Mouse (Mus musculus) right cerebral cortex, postnatal 25 days (tissue): Measurements from ENCODE around the gene Pnpla3.

Experiments used
- DNase-seq: peaks from one replicate; pipeline ENCODE4 v3.0.0; 2022

Gene Pnpla3

GRCm38 (mm10) chr15:84182000-84182399 lies 14.4 kb downstream of the Pnpla3 start:
- DNase-seq: no peak

GRCm38 (mm10) chr15:84183967-84184366 lies 16.3 kb downstream of the Pnpla3 start:
- DNase-seq: no peak

DNA sequence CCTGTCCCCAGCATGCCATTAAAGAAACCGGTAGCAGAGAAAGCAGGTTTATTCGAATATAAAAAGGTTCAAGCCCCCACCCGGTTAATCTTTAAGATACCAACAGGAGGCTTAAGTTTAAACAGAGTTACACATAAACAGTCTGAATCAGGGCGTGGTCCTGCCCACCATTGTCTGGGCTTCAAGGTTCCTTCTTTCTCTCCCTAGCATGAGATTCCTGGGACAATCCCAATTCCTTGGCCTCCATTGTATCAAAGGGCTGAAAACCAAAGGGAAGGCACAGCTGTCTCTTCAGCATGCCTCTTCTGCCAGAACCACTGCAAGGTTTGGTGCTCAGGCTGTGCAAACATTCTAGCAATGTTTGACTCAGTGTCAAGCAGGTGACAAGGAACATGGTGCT lies 18.6 kb downstream of the Pnpla3 start:
- DNase-seq: no peak

- DNase-seq: no peak
These were observed 21.4 kb downstream of the Pnpla3 start for GRCm38 (mm10) chr15:84188887-84189530.

- DNase-seq: no peak
These were observed 22.2 kb downstream of the Pnpla3 start for GRCm38 (mm10) chr15:84189881-84190280.

DNA sequence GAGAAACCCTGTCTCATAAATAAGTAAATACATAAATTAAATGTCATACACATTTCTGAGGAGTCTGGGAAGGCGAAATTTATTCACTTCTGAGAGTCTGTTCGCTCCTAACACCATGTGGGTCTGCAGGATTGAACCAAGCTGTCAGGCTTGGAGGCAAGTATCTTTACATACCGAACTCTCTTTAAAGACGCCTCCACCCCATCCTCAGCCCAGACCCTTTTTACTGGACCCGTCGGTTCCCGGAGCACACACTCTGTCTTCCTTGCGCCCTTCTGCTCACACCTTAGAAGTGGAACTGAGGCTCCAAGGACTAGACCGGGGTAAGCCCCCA lies 24.1 kb downstream of the Pnpla3 start:
- no peak for DNase-seq

DNA sequence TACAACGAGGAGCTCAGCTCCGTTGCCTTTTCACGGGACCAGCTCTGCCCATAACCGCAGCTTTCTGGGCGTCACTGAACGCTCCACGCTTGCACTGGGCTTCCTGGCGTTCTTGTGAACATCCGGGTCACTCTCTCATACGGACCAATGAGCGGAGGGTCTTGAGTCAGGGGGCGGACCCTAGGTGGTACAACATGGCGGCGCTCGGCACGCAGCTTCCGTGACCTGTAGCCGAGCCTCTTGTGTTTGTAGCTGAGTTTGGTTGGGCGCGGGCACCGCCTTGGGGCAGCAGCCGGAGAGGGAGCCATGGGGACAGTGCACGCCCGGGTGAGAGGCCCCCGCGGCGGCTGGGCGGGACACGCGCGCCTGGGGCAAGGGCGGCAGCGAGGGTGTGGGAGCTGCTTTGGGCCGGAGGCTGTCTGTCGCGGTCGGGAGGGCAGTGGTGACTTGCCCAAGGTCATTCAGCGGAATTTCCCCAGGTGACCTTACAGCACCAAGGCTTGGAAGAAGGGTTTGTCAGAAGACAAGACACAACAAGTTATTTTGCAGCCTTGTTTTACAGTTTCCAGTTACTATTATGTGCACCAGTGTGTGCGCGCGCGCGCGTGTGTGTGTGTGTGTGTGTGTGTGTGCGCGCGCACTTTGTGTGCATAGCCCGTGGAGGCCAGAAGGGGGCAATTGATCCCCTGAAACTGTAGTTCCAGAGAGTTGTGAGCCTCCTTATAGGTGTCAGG lies 24.6 kb downstream of the Pnpla3 start, which contains the start of gene Samm50:
Gene Samm50, plus strand, starts transcription at position 184 of the 734 bp plus-strand sequence.
- peak; percentile 91 for DNase-seq

GRCm38 (mm10) chr15:84196486-84197165 lies 29.0 kb downstream of the Pnpla3 start:
- no peak for DNase-seq

DNA sequence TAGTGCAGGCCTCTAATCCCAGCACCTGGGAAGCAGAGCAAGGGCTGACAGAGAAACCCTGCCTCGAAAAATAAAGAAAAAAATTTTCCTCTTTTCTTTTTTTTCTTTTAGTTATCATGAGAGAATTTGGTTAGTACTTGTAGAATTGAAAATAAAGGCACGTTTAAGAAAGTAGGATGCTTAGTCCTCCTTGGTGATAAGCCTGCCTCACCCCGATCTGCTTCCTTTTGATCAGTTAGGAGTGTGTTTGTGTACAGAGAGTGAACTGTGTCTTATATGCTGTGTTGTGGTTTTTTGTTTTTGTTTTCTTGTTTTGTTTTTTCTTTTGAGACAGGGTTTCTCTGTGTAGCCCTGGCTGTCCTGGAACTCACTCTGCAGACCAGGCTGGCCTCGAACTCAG lies 39.7 kb downstream of the Pnpla3 start:
- DNase-seq: no peak

DNA sequence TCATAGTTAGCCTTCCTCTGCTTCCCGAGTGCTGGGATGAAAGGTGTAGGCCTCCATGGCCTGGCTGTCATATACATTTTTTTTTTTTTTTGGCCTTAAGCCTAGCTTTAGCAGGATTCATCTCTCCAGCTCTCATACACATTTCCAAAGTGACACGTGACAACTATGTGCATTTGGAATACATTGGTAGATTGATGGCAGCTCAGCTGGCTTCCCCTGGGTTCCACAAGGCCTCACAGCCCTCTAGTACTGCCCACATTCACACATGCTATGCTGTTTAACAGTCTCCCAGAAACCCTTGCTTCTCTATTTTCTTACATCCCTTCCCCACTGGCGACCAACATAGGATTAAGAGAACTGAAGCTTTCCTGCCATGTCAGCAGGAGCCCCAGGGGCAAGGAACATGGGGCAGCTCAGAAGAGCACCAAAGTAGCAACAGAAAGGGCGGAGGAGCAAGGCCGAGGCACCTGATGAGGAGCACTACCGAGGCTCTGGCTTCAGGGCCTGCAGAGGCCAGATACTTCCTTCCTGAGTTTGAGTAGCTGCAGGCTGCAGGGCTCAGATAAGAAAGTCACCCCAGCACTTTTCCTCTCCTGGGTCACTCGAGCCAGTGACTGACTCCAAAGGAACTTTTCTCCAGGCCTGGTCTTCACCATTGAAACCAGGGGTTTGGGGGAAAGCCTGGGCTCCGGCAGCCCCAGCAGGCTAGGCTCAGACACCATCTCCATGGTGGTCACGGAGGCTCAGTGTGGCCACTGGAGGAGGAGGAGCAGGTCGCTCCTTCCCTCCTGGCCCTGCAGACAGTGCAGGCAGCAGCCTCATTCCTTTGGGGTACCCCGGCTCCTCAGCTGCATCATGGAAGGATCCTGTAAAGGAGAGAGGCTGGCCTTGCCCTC lies 42.1 kb downstream of the Pnpla3 start:
- no peak for DNase-seq

GRCm38 (mm10) chr15:84210461-84210860 lies 42.8 kb downstream of the Pnpla3 start:
- DNase-seq: no peak

DNA sequence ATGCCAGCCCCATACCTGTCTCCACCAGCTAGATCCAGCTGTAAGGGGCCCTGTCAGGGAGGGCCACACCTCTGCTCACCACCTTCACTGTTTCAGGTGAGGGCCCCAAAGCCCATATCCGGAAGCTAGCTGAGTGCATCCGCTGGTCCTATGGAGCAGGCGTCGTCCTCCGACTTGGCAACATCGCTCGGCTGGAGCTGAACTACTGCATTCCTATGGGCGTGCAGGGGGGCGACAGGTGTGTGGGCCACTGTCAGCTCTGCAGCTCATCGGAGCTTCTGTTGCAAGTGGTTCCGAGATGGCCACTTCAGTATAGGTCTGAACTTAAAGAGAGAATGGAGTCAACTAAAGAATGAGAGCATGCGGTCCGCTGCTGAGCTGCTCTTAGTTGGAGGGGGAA lies 43.3 kb downstream of the Pnpla3 start:
- DNase-seq: no peak

- DNase-seq: no peak
These were observed 43.9 kb downstream of the Pnpla3 start for GRCm38 (mm10) chr15:84211564-84211963.

DNA sequence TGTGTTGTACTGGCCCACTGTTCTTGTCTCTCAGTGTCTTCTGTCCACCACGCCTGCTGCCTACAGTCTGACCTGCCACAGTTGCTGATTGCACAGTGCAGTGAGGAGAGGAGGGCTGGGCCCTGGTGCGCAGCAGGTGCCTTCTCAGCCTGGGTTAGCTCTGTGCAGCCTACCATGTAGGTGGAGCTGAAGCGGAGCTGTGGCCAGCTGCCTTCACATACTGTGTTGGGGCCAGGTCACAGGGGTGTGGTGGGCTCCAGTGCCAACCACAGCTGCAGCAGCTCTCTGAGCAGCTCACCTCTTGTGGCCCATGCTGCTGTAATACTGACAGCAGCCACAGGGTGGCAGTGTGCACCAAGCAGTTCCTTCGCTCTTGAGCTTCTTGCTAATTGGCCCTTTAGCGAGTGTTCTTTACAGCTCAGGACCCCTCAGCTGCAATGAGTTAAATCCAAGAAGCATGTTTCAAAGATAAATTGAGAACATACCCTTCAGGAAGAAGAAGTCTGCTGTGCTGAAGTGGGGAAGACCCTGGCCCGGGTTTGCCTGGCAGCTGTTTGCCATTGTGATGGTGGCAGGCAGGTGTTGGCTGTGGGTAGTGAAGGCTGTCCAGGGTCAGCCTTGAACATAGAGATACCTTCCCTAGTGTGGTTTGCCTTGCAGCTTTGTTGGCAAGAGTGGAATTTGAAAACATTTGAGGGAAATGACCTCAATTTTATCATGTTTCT lies 44.6 kb downstream of the Pnpla3 start:
- DNase-seq: peak; percentile 83

DNA sequence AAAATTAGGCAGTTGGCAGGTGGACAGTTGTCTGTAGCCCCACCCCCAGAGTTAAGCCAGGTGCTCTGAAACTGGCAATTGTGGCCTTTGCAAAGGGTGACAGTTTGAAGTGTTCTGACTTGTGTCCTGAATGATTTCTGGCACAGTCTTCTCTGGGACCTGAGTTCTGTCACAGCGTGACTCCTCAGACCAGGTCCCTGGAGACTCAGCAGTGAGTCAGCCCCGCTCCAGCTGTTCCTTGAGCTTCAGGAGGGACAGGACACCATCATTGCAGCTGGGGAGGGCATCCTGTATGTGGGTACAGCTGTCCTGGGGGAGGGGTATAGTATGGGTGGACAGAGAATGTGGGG lies 45.1 kb downstream of the Pnpla3 start:
- no peak for DNase-seq

DNA sequence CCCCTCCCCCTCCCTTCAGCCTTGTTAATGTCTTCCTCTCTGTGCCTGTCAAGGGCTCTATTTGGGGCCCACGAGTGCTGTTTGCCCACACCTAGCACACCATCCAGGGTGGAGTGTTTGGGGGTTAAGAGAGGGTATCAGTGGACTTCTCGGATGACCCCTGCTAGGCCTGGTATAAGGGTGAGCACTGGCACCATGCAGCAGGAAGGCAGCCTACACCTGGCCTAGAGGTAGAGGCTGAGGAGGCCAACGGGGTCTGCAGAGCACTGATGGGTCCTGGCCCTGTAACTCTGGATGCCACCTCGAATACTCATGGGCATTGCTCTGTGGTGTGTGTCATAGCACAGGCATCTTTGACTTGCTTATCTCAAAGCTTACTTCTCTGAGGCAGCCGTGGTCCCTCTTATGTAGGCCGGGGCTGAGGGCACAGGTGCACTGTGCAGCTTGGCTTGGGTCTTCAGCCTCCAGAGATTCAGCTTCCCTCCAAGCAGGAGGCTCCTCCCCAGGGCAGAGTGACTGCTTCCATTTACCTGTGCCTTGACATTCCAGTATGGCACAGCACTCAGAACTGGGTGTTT lies 45.6 kb downstream of the Pnpla3 start:
- no peak for DNase-seq

GRCm38 (mm10) chr15:84214476-84214875 lies 46.8 kb downstream of the Pnpla3 start:
- no peak for DNase-seq

DNA sequence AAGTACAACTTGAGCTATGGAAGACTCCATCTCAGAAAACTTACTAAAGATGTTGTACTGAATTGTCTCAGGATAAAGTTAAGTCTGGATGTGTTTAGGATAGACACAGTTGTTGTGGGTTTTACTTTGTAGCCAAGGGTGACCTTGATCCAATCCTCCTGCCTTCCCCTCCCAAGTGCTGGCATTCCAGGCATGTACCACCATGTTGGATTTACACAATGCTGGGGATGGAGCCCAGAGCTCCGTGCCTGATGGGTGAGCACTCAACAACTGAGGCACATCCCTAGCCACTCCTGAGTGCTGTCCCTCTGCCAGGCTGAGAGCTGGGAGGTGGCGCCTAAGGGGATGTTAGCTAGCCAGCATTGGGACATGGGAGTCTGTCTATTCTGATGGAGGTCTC lies 47.6 kb downstream of the Pnpla3 start:
- no peak for DNase-seq

- DNase-seq: no peak
These were observed 48.4 kb downstream of the Pnpla3 start for GRCm38 (mm10) chr15:84216026-84216425.

- no peak for DNase-seq
These were observed 48.9 kb downstream of the Pnpla3 start for GRCm38 (mm10) chr15:84216461-84217084.

DNA sequence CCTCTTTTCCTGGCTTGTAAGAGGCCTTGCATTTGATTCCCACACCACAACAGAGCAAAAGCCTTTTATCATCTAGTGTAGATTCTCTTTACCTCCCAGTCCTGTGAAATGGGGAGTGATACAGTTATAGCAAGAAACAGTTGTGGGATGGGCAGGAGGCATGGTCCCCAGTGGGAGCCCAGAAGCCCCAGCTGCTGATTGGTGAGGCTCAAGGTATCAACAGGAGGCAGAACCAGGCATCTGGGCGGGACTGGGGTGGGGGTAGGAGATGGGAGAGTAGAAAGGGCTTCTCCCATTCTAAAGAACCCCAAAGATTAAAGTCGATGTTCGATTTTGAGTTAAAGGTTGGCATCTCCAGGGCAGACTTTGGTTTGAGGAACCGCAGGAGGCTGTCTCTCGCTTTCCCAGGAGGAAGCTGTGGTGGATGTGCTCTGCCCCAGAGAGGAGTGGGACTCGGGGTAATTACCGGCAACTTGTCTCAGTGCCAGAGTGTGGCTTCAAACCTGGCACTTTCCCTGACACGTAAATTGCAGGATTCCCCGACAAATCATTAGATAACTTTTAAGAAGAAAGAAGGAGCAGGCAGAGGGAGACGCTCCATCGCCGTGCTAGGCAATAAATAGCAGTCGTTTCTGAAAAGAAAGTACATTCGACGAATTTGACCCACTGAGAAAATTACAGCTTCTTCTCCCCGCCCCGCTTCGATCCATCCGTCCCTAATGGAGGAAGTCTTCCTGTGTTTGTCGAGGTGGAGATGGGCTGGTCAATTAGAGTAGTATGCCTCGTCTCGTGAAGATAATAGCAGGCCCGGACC lies 50.5 kb downstream of the Pnpla3 start:
- DNase-seq: no peak
